Mouse (Mus musculus): ENCODE data around the gene Ctsw. TPM values are rescaled to one million over a fixed set of nuclear protein-coding genes. Genes with fewer than 3 reads are reported as not detected.
"Not testable (repeated sequence)": the region's sequence is repeated elsewhere in the genome, so short reads cannot be mapped to it uniquely, and the experiment has no call there.

The Ctsw gene
- polyA plus RNA-seq, 1 experiment from 2014 or later, result 0.53 TPM

GRCm38 (mm10) chr19:5495353-5496051 lies 27.2 kb upstream of the Ctsw start:
- Histone ChIP-seq H3K4me3 (replicated peaks) (no peak overlapping the region), H3K9ac (no peak overlapping the region), H3K27me3 (no peaks in the 10 kb centered on the region), H3K4me2 (no peak overlapping the region), H3K9me3 (replicated peaks) (no peaks in the 10 kb centered on the region), H3K4me1 (replicated peaks) (peaks cover 25% of the 10 kb centered on the region), H3K36me3 (peaks cover 63% of the 10 kb centered on the region), H3K27ac (no peak overlapping the region)
- DNase-seq (no peak), ATAC-seq (ENCODE audit: low read depth) (no peak)
- 81% methylated on average over 12 of the region's 12 CpGs for WGBS (ENCODE audit: insufficient replicate concordance)

GRCm38 (mm10) chr19:5494314-5494713 lies 26.0 kb upstream of the Ctsw start:
- Histone ChIP-seq H3K9me3 (replicated peaks) (no peaks in the 10 kb centered on the region), H3K4me1 (replicated peaks) (peaks cover 33% of the 10 kb centered on the region), H3K9ac (no peak overlapping the region), H3K27me3 (no peaks in the 10 kb centered on the region), H3K27ac (peak overlapping the region; percentile 43; the same call in 1 of the 2 replicates), H3K4me2 (no peak overlapping the region), H3K4me3 (replicated peaks) (no peak overlapping the region), H3K36me3 (peaks cover 63% of the 10 kb centered on the region)
- 84% methylated on average over 3 of the region's 3 CpGs for WGBS (ENCODE audit: insufficient replicate concordance)
- ATAC-seq (ENCODE audit: low read depth), result no peak
- DNase-seq, result no peak

- WGBS (ENCODE audit: insufficient replicate concordance), result 79% methylated on average over 9 of the region's 9 CpGs
- H3K27me3 ChIP-seq; H3K27ac ChIP-seq; H3K9me3 ChIP-seq (replicated peaks); ATAC-seq (ENCODE audit: low read depth); H3K4me3 ChIP-seq (replicated peaks); DNase-seq; H3K9ac ChIP-seq; H3K4me2 ChIP-seq: not testable (repeated sequence)
- Histone ChIP-seq H3K4me1 (replicated peaks) (peaks cover 41% of the 10 kb centered on the region), H3K36me3 (peaks cover 63% of the 10 kb centered on the region)
Observed at GRCm38 (mm10) chr19:5493301-5493721, 25.0 kb upstream of the Ctsw start.

GRCm38 (mm10) chr19:5492641-5493040 lies 24.3 kb upstream of the Ctsw start:
- Histone ChIP-seq H3K4me3 (replicated peaks) (peak overlapping the region; percentile 99), H3K9ac (peak overlapping the region; percentile 100; the same call in 1 of the 2 replicates), H3K9me3 (replicated peaks) (no peaks in the 10 kb centered on the region), H3K4me2 (peak overlapping the region; percentile 86), H3K36me3 (peaks cover 60% of the 10 kb centered on the region), H3K27ac (no peak overlapping the region), H3K27me3 (no peaks in the 10 kb centered on the region), H3K4me1 (replicated peaks) (peaks cover 43% of the 10 kb centered on the region)
- no peak for DNase-seq
- 82% methylated on average over 4 of the region's 4 CpGs for WGBS (ENCODE audit: insufficient replicate concordance)
- ATAC-seq (ENCODE audit: low read depth), result no peak

- Histone ChIP-seq H3K4me3 (replicated peaks) (peak overlapping the region; percentile 99), H3K4me2 (peak overlapping the region; percentile 86), H3K9me3 (replicated peaks) (no peaks in the 10 kb centered on the region), H3K27me3 (no peaks in the 10 kb centered on the region), H3K4me1 (replicated peaks) (peaks cover 59% of the 10 kb centered on the region), H3K9ac (peak overlapping the region; percentile 100), H3K27ac (peak overlapping the region; percentile 100), H3K36me3 (peaks cover 48% of the 10 kb centered on the region)
- ATAC-seq (ENCODE audit: low read depth) (peak; percentile 44), DNase-seq (peak; percentile 77)
- under 1% methylated on average over 59 of the region's 59 CpGs for WGBS (ENCODE audit: insufficient replicate concordance)
Observed at GRCm38 (mm10) chr19:5490898-5491708, 22.8 kb upstream of the Ctsw start.

GRCm38 (mm10) chr19:5490313-5490897 lies 22.1 kb upstream of the Ctsw start, which contains the start of gene Cfl1:
Cfl1 (plus strand) TSS chr19:5490455.
- H3K9me3 ChIP-seq (replicated peaks), result no peaks in the 10 kb centered on the region
- peak within 1 kb of the TSS; percentile 86 for H3K4me2 ChIP-seq
- ATAC-seq (ENCODE audit: low read depth) (peak; percentile 58), DNase-seq (peak; percentile 94)
- WGBS (ENCODE audit: insufficient replicate concordance), result under 1% methylated on average over 62 of the region's 62 CpGs
- peaks cover 60% of the 10 kb centered on the region for H3K4me1 ChIP-seq (replicated peaks)
- H3K9ac ChIP-seq, result peak within 1 kb of the TSS; percentile 100
- H3K4me3 ChIP-seq (replicated peaks), result peak within 1 kb of the TSS; percentile 99
- H3K27ac ChIP-seq, result peak within 1 kb of the TSS; percentile 100
- H3K27me3 ChIP-seq, result no peaks in the 10 kb centered on the region
- peaks cover 48% of the 10 kb centered on the region for H3K36me3 ChIP-seq

GRCm38 (mm10) chr19:5489721-5490120 lies 21.4 kb upstream of the Ctsw start:
- DNase-seq; H3K9me3 ChIP-seq (replicated peaks); H3K27me3 ChIP-seq; ATAC-seq (ENCODE audit: low read depth): not testable (repeated sequence)
- 31% methylated on average over 10 of the region's 10 CpGs for WGBS (ENCODE audit: insufficient replicate concordance)
- H3K27ac ChIP-seq, result peak overlapping the region; percentile 100
- H3K9ac ChIP-seq, result peak overlapping the region; percentile 51
- peak overlapping the region; percentile 86 for H3K4me2 ChIP-seq
- peaks cover 48% of the 10 kb centered on the region for H3K36me3 ChIP-seq
- H3K4me3 ChIP-seq (replicated peaks), result peak overlapping the region; percentile 99
- peaks cover 60% of the 10 kb centered on the region for H3K4me1 ChIP-seq (replicated peaks)

- WGBS (ENCODE audit: insufficient replicate concordance), result under 1% methylated on average over 26 of the region's 26 CpGs
Observed at GRCm38 (mm10) chr19:5488878-5489571, 20.7 kb upstream of the Ctsw start.

GRCm38 (mm10) chr19:5487768-5488550 lies 19.7 kb upstream of the Ctsw start, which contains the start of gene Mus81:
Mus81 (minus strand) TSS chr19:5488402.
- no peaks in the 10 kb centered on the region for H3K27me3 ChIP-seq
- peaks cover 58% of the 10 kb centered on the region for H3K4me1 ChIP-seq (replicated peaks)
- peak; percentile 72 for ATAC-seq (ENCODE audit: low read depth)
- under 1% methylated on average over 39 of the region's 39 CpGs for WGBS (ENCODE audit: insufficient replicate concordance)
- peak within 1 kb of the TSS; percentile 99 for H3K4me3 ChIP-seq (replicated peaks)
- peak within 1 kb of the TSS; percentile 76 for H3K9ac ChIP-seq
- H3K9me3 ChIP-seq (replicated peaks), result no peaks in the 10 kb centered on the region
- H3K4me2 ChIP-seq, result peak within 1 kb of the TSS; percentile 86
- H3K36me3 ChIP-seq, result peaks cover 48% of the 10 kb centered on the region
- peak within 1 kb of the TSS; percentile 100 for H3K27ac ChIP-seq
- DNase-seq, result peak; percentile 94

More at GRCm38 (mm10) chr19:5488878-5489571, 20.7 kb upstream of the Ctsw start:
- peak; percentile 80 for ATAC-seq (ENCODE audit: low read depth)
- Histone ChIP-seq H3K9me3 (replicated peaks) (no peaks in the 10 kb centered on the region), H3K4me2 (peak overlapping the region; percentile 86), H3K4me1 (replicated peaks) (peaks cover 58% of the 10 kb centered on the region), H3K9ac (peak overlapping the region; percentile 76), H3K27ac (peak overlapping the region; percentile 100), H3K4me3 (replicated peaks) (peak overlapping the region; percentile 99), H3K27me3 (no peaks in the 10 kb centered on the region), H3K36me3 (peaks cover 48% of the 10 kb centered on the region)
- peak; percentile 97 for DNase-seq

GRCm38 (mm10) chr19:5486771-5487170 lies 18.5 kb upstream of the Ctsw start:
- Histone ChIP-seq H3K27ac (peak overlapping the region; percentile 6; the same call in 1 of the 2 replicates), H3K4me3 (replicated peaks) (peak overlapping the region; percentile 99)

More at GRCm38 (mm10) chr19:5486771-5487170, 18.5 kb upstream of the Ctsw start:
- no peak for DNase-seq
- WGBS (ENCODE audit: insufficient replicate concordance), result 78% methylated on average over 4 of the region's 4 CpGs
- H3K4me2 ChIP-seq, result peak overlapping the region; percentile 86
- H3K36me3 ChIP-seq, result peaks cover 47% of the 10 kb centered on the region
- H3K4me1 ChIP-seq (replicated peaks), result peaks cover 46% of the 10 kb centered on the region
- ATAC-seq (ENCODE audit: low read depth), result no peak
- H3K27me3 ChIP-seq, result no peaks in the 10 kb centered on the region
- peak overlapping the region; percentile 76 for H3K9ac ChIP-seq
- H3K9me3 ChIP-seq (replicated peaks), result no peaks in the 10 kb centered on the region

Data from liver, embryonic 13.5 days (tissue).